Mouse (Mus musculus) testis, postnatal 14 days (tissue): Measurements from ENCODE around the gene Gng10.

Experiments used
- DNase-seq: peaks from one replicate; pipeline ENCODE4 v3.0.0; 2021; ENCODE audit warnings: low spot score

Gene Gng10

GRCm38 (mm10) chr4:59034918-59035785 is at the start of gene Gng10:
Gene Gng10, plus strand, starts transcription at chr4:59035088.
- DNase-seq: peak; percentile 54

GRCm38 (mm10) chr4:58985157-58985648 is 49.7 kb upstream of the Gng10 start:
- peak; percentile 59 for DNase-seq

- peak; percentile 85 for DNase-seq
Measured at GRCm38 (mm10) chr4:58986540-58987190, 48.2 kb upstream of the Gng10 start, which contains the start of gene Ptgr1. Gene Ptgr1, minus strand, starts transcription at chr4:58987119.

- no peak for DNase-seq
Measured at GRCm38 (mm10) chr4:58989303-58989898, 45.5 kb upstream of the Gng10 start.

GRCm38 (mm10) chr4:58990609-58991434 is 44.1 kb upstream of the Gng10 start:
- no peak for DNase-seq

GRCm38 (mm10) chr4:58992195-58992594 is 42.7 kb upstream of the Gng10 start:
- DNase-seq: no peak

GRCm38 (mm10) chr4:58994762-58995161 is 40.1 kb upstream of the Gng10 start, which contains the start of gene Dnajc25:
Gene Dnajc25, plus strand, starts transcription at chr4:58995062.
- no peak for DNase-seq

- peak; percentile 83 for DNase-seq
Measured at GRCm38 (mm10) chr4:58995251-58995693, 39.6 kb upstream of the Gng10 start.

GRCm38 (mm10) chr4:58997081-58997480 is 37.8 kb upstream of the Gng10 start:
- peak; percentile 77 for DNase-seq

- DNase-seq: no peak
Measured at GRCm38 (mm10) chr4:58998688-58999087, 36.2 kb upstream of the Gng10 start.

- DNase-seq: peak; percentile 69
Measured at GRCm38 (mm10) chr4:58999686-59000085, 35.2 kb upstream of the Gng10 start.

- no peak for DNase-seq
Measured at GRCm38 (mm10) chr4:59000614-59001013, 34.3 kb upstream of the Gng10 start.

- DNase-seq: peak; percentile 92
Measured at GRCm38 (mm10) chr4:59002948-59003805, 31.7 kb upstream of the Gng10 start, which contains the start of gene Gm20503. Gene Gm20503, plus strand, starts transcription at chr4:59003210.

GRCm38 (mm10) chr4:59003806-59004200 is 31.1 kb upstream of the Gng10 start:
- no peak for DNase-seq

GRCm38 (mm10) chr4:59006211-59006610 is 28.7 kb upstream of the Gng10 start:
- DNase-seq: no peak

- DNase-seq: no peak
Measured at GRCm38 (mm10) chr4:59007016-59007415, 27.9 kb upstream of the Gng10 start.

GRCm38 (mm10) chr4:59007974-59008373 is 26.9 kb upstream of the Gng10 start:
- DNase-seq: no peak

GRCm38 (mm10) chr4:59009186-59009585 is 25.7 kb upstream of the Gng10 start:
- no peak for DNase-seq

- DNase-seq: no peak
Measured at GRCm38 (mm10) chr4:59009696-59010095, 25.2 kb upstream of the Gng10 start.

GRCm38 (mm10) chr4:59011446-59011845 is 23.4 kb upstream of the Gng10 start:
- DNase-seq: no peak
